Mouse (Mus musculus): ENCODE results near the gene Kntc1.
"Not testable (repeated sequence)": the region's sequence is repeated elsewhere in the genome, so short reads cannot be mapped to it uniquely, and the experiment has no call there.

Kntc1 gene

GRCm38 (mm10) chr5:123749065-123750064, at the start of gene Kntc1, which contains the start of gene Rsrc2:
Gene Kntc1, plus strand, starts transcription at chr5:123749716.
Gene Rsrc2, minus strand, starts transcription at chr5:123749414.
- peak; percentile 99 for DNase-seq

- no peak for DNase-seq
Observed at GRCm38 (mm10) chr5:123700625-123701024, 48.9 kb upstream of the Kntc1 start.

- no peak for DNase-seq
Observed at GRCm38 (mm10) chr5:123708598-123708997, 40.9 kb upstream of the Kntc1 start.

GRCm38 (mm10) chr5:123709571-123709970, 39.9 kb upstream of the Kntc1 start:
- no peak for DNase-seq

GRCm38 (mm10) chr5:123713782-123714181, 35.7 kb upstream of the Kntc1 start:
- no peak for DNase-seq

GRCm38 (mm10) chr5:123714622-123715021, 34.9 kb upstream of the Kntc1 start:
- DNase-seq = no peak

- peak; percentile 96 for DNase-seq
Observed at GRCm38 (mm10) chr5:123720328-123721311, 28.9 kb upstream of the Kntc1 start, which contains the start of gene Zcchc8. Gene Zcchc8, minus strand, starts transcription at chr5:123721100.

- not testable (repeated sequence) for DNase-seq
Observed at GRCm38 (mm10) chr5:123723816-123724215, 25.7 kb upstream of the Kntc1 start.

- no peak for DNase-seq
Observed at GRCm38 (mm10) chr5:123730981-123731380, 18.5 kb upstream of the Kntc1 start.

- DNase-seq = no peak
Observed at GRCm38 (mm10) chr5:123744358-123744757, 5.2 kb upstream of the Kntc1 start.

GRCm38 (mm10) chr5:123746253-123746652, 3.3 kb upstream of the Kntc1 start:
- DNase-seq = no peak

GRCm38 (mm10) chr5:123747604-123748003, 1.9 kb upstream of the Kntc1 start:
- DNase-seq = no peak

GRCm38 (mm10) chr5:123748339-123749064, 1.0 kb upstream of the Kntc1 start:
- peak; percentile 9 for DNase-seq

GRCm38 (mm10) chr5:123765506-123765905, 16.0 kb downstream of the Kntc1 start:
- DNase-seq = no peak

- DNase-seq = not testable (repeated sequence)
Observed at GRCm38 (mm10) chr5:123766455-123766854, 16.9 kb downstream of the Kntc1 start.

- no peak for DNase-seq
Observed at GRCm38 (mm10) chr5:123773441-123773840, 23.9 kb downstream of the Kntc1 start.

GRCm38 (mm10) chr5:123780716-123781115, 31.2 kb downstream of the Kntc1 start:
- DNase-seq = peak; percentile 52

- no peak for DNase-seq
Observed at GRCm38 (mm10) chr5:123781864-123782263, 32.3 kb downstream of the Kntc1 start.

GRCm38 (mm10) chr5:123788976-123789375, 39.5 kb downstream of the Kntc1 start:
- no peak for DNase-seq

- DNase-seq = no peak
Observed at GRCm38 (mm10) chr5:123793081-123793480, 43.6 kb downstream of the Kntc1 start.

GRCm38 (mm10) chr5:123806334-123806733, 56.8 kb downstream of the Kntc1 start:
- no peak for DNase-seq

- DNase-seq = no peak
Observed at GRCm38 (mm10) chr5:123808541-123808940, 59.0 kb downstream of the Kntc1 start.
